Mouse (Mus musculus) liver, embryonic 14.5 days (tissue): Measurements from ENCODE around the gene Usb1.

Experiments used
- CTCF ChIP-seq: IDR thresholded peaks from 2 replicates; pipeline ENCODE4 v1.5.1; 2016; ENCODE audit warnings: antibody characterized with exemption, low read depth, control low read depth
- EP300 ChIP-seq: IDR thresholded peaks from 2 replicates; pipeline ENCODE4 v1.6.1; 2016; ENCODE audit warnings: antibody characterized with exemption, low read depth

DNA sequence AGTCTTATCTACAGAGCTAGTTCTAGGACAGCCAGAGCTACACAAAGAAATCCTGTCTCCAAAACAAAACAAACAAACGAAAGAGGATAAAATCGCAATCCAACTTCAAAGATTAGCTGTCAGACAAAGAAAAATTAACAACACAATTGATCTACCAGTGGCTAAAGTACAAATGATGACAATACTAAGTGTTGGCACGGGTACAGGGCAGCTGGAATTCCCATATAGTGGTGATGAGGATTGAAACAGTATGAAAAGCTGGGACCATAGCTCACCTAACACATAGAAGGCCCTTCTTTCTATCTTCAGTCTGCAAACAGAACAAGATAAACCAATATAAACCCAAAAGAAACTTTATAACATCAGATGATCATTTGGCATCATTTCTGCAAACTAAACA lies 49.5 kb downstream of the Usb1 start:
- TF ChIP-seq CTCF, result no peak
- no peak for TF ChIP-seq EP300
